Mouse (Mus musculus) hindbrain, embryonic 12.5 days (tissue): Measurements from ENCODE around the gene Plcb1. TPM values are rescaled to one million over a fixed set of nuclear protein-coding genes. Genes with fewer than 3 reads are reported as not detected.

Experiments used
- ATAC-seq: fragments of 200-750 bp; cut with Nextera tagmentation; 2 replicates; pipeline ENCODE4 v1.8.0; 2017; ENCODE audit warnings: moderate TSS enrichment; ENCODE audit not compliant: low FRiP score
- H3K27ac ChIP-seq: fragments of 300-500 bp; sonication (generic); 2 replicates; pipeline ENCODE4 v1.5.1; 2016; ENCODE audit warnings: mild to moderate bottlenecking
- H3K27me3 ChIP-seq: fragments of 300-500 bp; sonication (generic); 2 replicates; pipeline ENCODE4 v1.6.1; 2016; ENCODE audit warnings: mild to moderate bottlenecking
- H3K36me3 ChIP-seq: fragments of 300-500 bp; sonication (generic); 2 replicates; pipeline ENCODE4 v1.6.1; 2016; ENCODE audit warnings: mild to moderate bottlenecking
- H3K4me1 ChIP-seq: fragments of 300-500 bp; sonication (generic); 2 replicates; pipeline ENCODE4 v1.6.1; 2016
- H3K4me2 ChIP-seq: fragments of 300-500 bp; sonication (generic); replicated peaks from 2 replicates; pipeline ENCODE4 v1.6.1; 2016; ENCODE audit warnings: mild to moderate bottlenecking
- H3K4me3 ChIP-seq: fragments of 300-500 bp; sonication (generic); 2 replicates; pipeline ENCODE4 v1.5.1; 2016; ENCODE audit warnings: mild to moderate bottlenecking
- H3K9ac ChIP-seq: fragments of 300-500 bp; sonication (generic); 2 replicates; pipeline ENCODE4 v1.6.1; 2016; ENCODE audit warnings: mild to moderate bottlenecking, moderate library complexity
- H3K9me3 ChIP-seq: fragments of 300-500 bp; sonication (generic); replicated peaks from 2 replicates; pipeline ENCODE4 v1.6.1; 2016; ENCODE audit warnings: mild to moderate bottlenecking
- WGBS: fragments of 180-500 bp; shearing (Covaris S2); methylation state at CpG from one replicate; pipeline ENCODE4 v1.1.7; 2016; 5-methylcytosine and 5-hydroxymethylcytosine counted together
- polyA plus RNA-seq: library from polyadenylated mRNA; unstranded; fragments of >200 nt; fragmentation: Nextera tagmentation; extraction: Ambion mirVana; gene quantifications from 2 replicates; pipeline ENCODE4 v1.2.1, GENCODE M21; 2016

The Plcb1 gene
- polyA plus RNA-seq, 1 experiment from 2014 or later: 20.6 TPM

GRCm38 (mm10) chr2:134952088-134952487 lies 166.2 kb downstream of the Plcb1 start:
- H3K27me3 ChIP-seq: no peaks in the 10 kb centered on the region
- WGBS: 83% methylated on average over 5 of the region's 5 CpGs
- H3K9ac ChIP-seq: no peak overlapping the region
- H3K27ac ChIP-seq: no peak overlapping the region
- no peak for ATAC-seq
- H3K4me3 ChIP-seq: no peak overlapping the region
- H3K4me1 ChIP-seq: no peaks in the 10 kb centered on the region
- no peaks in the 10 kb centered on the region for H3K36me3 ChIP-seq
- no peak overlapping the region for H3K4me2 ChIP-seq
- H3K9me3 ChIP-seq: no peaks in the 10 kb centered on the region

GRCm38 (mm10) chr2:134956436-134956835 lies 170.6 kb downstream of the Plcb1 start:
- no peak overlapping the region for H3K27ac ChIP-seq
- H3K4me1 ChIP-seq: no peaks in the 10 kb centered on the region
- no peak overlapping the region for H3K9ac ChIP-seq
- no peak for ATAC-seq
- no peaks in the 10 kb centered on the region for H3K27me3 ChIP-seq
- WGBS: 89% methylated on average over 4 of the region's 4 CpGs
- H3K9me3 ChIP-seq: no peaks in the 10 kb centered on the region
- no peaks in the 10 kb centered on the region for H3K36me3 ChIP-seq
- H3K4me3 ChIP-seq: no peak overlapping the region
- no peak overlapping the region for H3K4me2 ChIP-seq

- no peak overlapping the region for H3K9ac ChIP-seq
- no peak overlapping the region for H3K27ac ChIP-seq
- no peaks in the 10 kb centered on the region for H3K4me1 ChIP-seq
- no peak overlapping the region for H3K4me3 ChIP-seq
- no peaks in the 10 kb centered on the region for H3K36me3 ChIP-seq
- no peak for ATAC-seq
- WGBS: 89% methylated on average over 4 of the region's 4 CpGs
- H3K9me3 ChIP-seq: no peaks in the 10 kb centered on the region
- no peaks in the 10 kb centered on the region for H3K27me3 ChIP-seq
- no peak overlapping the region for H3K4me2 ChIP-seq
These were observed 180.3 kb downstream of the Plcb1 start for GRCm38 (mm10) chr2:134966131-134966530.

GRCm38 (mm10) chr2:134968380-134968779 lies 182.5 kb downstream of the Plcb1 start:
- 89% methylated on average over 3 of the region's 3 CpGs for WGBS

GRCm38 (mm10) chr2:134972376-134972775 lies 186.5 kb downstream of the Plcb1 start:
- H3K4me2 ChIP-seq: no peak overlapping the region
- ATAC-seq: no peak
- 0 out of 2 replicates have a peak, but pooled peaks cover 2% of the 10 kb centered on the region for H3K4me1 ChIP-seq
- no peaks in the 10 kb centered on the region for H3K9me3 ChIP-seq
- WGBS: 92% methylated on average over 6 of the region's 6 CpGs
- H3K4me3 ChIP-seq: no peak overlapping the region
- no peak overlapping the region for H3K27ac ChIP-seq
- H3K36me3 ChIP-seq: no peaks in the 10 kb centered on the region
- H3K9ac ChIP-seq: no peak overlapping the region
- no peaks in the 10 kb centered on the region for H3K27me3 ChIP-seq

More at GRCm38 (mm10) chr2:134968380-134968779, 182.5 kb downstream of the Plcb1 start:
- no peaks in the 10 kb centered on the region for H3K4me1 ChIP-seq
- no peaks in the 10 kb centered on the region for H3K27me3 ChIP-seq
- H3K9me3 ChIP-seq: no peaks in the 10 kb centered on the region
- H3K9ac ChIP-seq: no peak overlapping the region
- no peak overlapping the region for H3K4me2 ChIP-seq
- no peaks in the 10 kb centered on the region for H3K36me3 ChIP-seq
- ATAC-seq: no peak
- H3K4me3 ChIP-seq: no peak overlapping the region
- H3K27ac ChIP-seq: no peak overlapping the region

- Histone ChIP-seq H3K4me1 (0 out of 2 replicates have a peak, but pooled peaks cover 2% of the 10 kb centered on the region), H3K4me2 (no peak overlapping the region), H3K27ac (no peak overlapping the region), H3K9me3 (no peaks in the 10 kb centered on the region), H3K9ac (no peak overlapping the region), H3K27me3 (no peaks in the 10 kb centered on the region), H3K4me3 (no peak overlapping the region), H3K36me3 (no peaks in the 10 kb centered on the region)
- 46% methylated on average over 6 of the region's 6 CpGs for WGBS
- no peak for ATAC-seq
These were observed 188.8 kb downstream of the Plcb1 start for GRCm38 (mm10) chr2:134974711-134975110.

- ATAC-seq: no peak
- H3K27ac ChIP-seq: no peak overlapping the region
- WGBS: 33% methylated on average over 3 of the region's 3 CpGs
These were observed 191.0 kb downstream of the Plcb1 start for GRCm38 (mm10) chr2:134976796-134977330.

GRCm38 (mm10) chr2:134977641-134978040 lies 191.8 kb downstream of the Plcb1 start:
- Histone ChIP-seq H3K4me3 (no peak overlapping the region), H3K27me3 (no peaks in the 10 kb centered on the region), H3K36me3 (no peaks in the 10 kb centered on the region), H3K9me3 (no peaks in the 10 kb centered on the region), H3K4me1 (0 out of 2 replicates have a peak, but pooled peaks cover 2% of the 10 kb centered on the region), H3K9ac (no peak overlapping the region), H3K4me2 (no peak overlapping the region), H3K27ac (no peak overlapping the region)
- no peak for ATAC-seq
- 84% methylated on average over 1 of the region's 1 CpGs for WGBS

More at GRCm38 (mm10) chr2:134976796-134977330, 191.0 kb downstream of the Plcb1 start:
- Histone ChIP-seq H3K9ac (no peak overlapping the region), H3K4me1 (0 out of 2 replicates have a peak, but pooled peaks cover 2% of the 10 kb centered on the region), H3K9me3 (no peaks in the 10 kb centered on the region), H3K4me2 (no peak overlapping the region), H3K4me3 (no peak overlapping the region), H3K36me3 (no peaks in the 10 kb centered on the region), H3K27me3 (no peaks in the 10 kb centered on the region)

GRCm38 (mm10) chr2:134981394-134981793 lies 195.5 kb downstream of the Plcb1 start:
- Histone ChIP-seq H3K4me1 (0 out of 2 replicates have a peak, but pooled peaks cover 2% of the 10 kb centered on the region), H3K27ac (no peak overlapping the region), H3K27me3 (no peaks in the 10 kb centered on the region), H3K9me3 (no peaks in the 10 kb centered on the region), H3K9ac (no peak overlapping the region), H3K4me3 (no peak overlapping the region), H3K36me3 (no peaks in the 10 kb centered on the region), H3K4me2 (no peak overlapping the region)
- no peak for ATAC-seq

- no peak overlapping the region for H3K27ac ChIP-seq
- 87% methylated on average over 3 of the region's 3 CpGs for WGBS
These were observed 199.0 kb downstream of the Plcb1 start for GRCm38 (mm10) chr2:134984884-134985283.

GRCm38 (mm10) chr2:134987978-134988377 lies 202.1 kb downstream of the Plcb1 start:
- Histone ChIP-seq H3K9me3 (no peaks in the 10 kb centered on the region), H3K27me3 (no peaks in the 10 kb centered on the region), H3K27ac (no peak overlapping the region), H3K36me3 (no peaks in the 10 kb centered on the region), H3K9ac (no peak overlapping the region), H3K4me1 (no peaks in the 10 kb centered on the region), H3K4me3 (no peak overlapping the region), H3K4me2 (no peak overlapping the region)
- no peak for ATAC-seq
- 91% methylated on average over 5 of the region's 5 CpGs for WGBS

More at GRCm38 (mm10) chr2:134984884-134985283, 199.0 kb downstream of the Plcb1 start:
- Histone ChIP-seq H3K9ac (no peak overlapping the region), H3K4me3 (no peak overlapping the region), H3K4me2 (no peak overlapping the region), H3K27me3 (no peaks in the 10 kb centered on the region), H3K4me1 (no peaks in the 10 kb centered on the region), H3K36me3 (no peaks in the 10 kb centered on the region), H3K9me3 (no peaks in the 10 kb centered on the region)
- ATAC-seq: no peak

- 85% methylated on average over 9 of the region's 9 CpGs for WGBS
- Histone ChIP-seq H3K4me1 (no peaks in the 10 kb centered on the region), H3K9me3 (no peaks in the 10 kb centered on the region), H3K27ac (no peak overlapping the region), H3K9ac (no peak overlapping the region), H3K4me3 (no peak overlapping the region), H3K36me3 (no peaks in the 10 kb centered on the region), H3K27me3 (no peaks in the 10 kb centered on the region), H3K4me2 (no peak overlapping the region)
- ATAC-seq: no peak
These were observed 203.9 kb downstream of the Plcb1 start for GRCm38 (mm10) chr2:134989650-134990292.

- H3K27ac ChIP-seq: no peak overlapping the region
- H3K9me3 ChIP-seq: no peaks in the 10 kb centered on the region
- 75% methylated on average over 1 of the region's 1 CpGs for WGBS
- ATAC-seq: no peak
- H3K4me1 ChIP-seq: no peaks in the 10 kb centered on the region
- no peak overlapping the region for H3K9ac ChIP-seq
- no peaks in the 10 kb centered on the region for H3K27me3 ChIP-seq
- no peaks in the 10 kb centered on the region for H3K36me3 ChIP-seq
- H3K4me2 ChIP-seq: no peak overlapping the region
- H3K4me3 ChIP-seq: no peak overlapping the region
These were observed 221.3 kb downstream of the Plcb1 start for GRCm38 (mm10) chr2:135007134-135007533.
